Mouse (Mus musculus): ENCODE measurements at regions not wholly inside any gene's neighbourhood (a gene's known extent, or its start where the extent isn't known, plus 50 kb on each side); places are given as distances from the start of the nearest gene placed in this dataset.

DNA sequence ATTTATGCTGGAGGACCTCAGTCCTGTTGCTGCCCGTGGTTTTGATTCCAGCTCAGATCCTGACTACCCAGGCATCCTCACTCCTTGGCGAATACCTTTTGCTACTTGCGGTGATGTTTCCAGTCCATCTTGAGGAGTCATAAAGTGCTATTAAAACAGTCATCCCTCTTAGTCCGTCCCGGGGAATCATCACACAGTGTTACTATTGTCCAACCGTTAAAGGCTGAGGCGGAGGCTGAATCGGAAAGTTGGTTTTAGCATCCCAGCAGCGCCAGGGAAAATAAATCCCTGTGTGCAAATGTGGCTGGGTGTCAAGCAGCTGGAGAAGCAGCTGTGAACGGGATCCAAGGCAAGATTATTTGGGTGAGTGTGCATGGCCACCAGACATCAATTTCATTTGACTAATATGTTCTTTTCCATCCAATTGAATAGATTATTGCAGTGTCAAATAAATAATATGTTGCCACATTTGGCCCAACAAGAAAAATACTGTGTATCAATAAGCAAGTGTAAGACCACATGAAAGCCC is 2564.3 kb upstream of the Gm7489 start:
- Histone ChIP-seq H3K27me3 (ENCODE audit: control insufficient read depth, insufficient read depth, low read length) (no peaks in the 10 kb centered on the region), H3K4me1 (ENCODE audit: control insufficient read depth, insufficient read depth, insufficient read length, low read length) (no peaks in the 10 kb centered on the region), H3K4me3 (ENCODE audit: low read depth, low read length) (no peak overlapping the region), H3K36me3 (ENCODE audit: control insufficient read depth, insufficient read depth, low read length) (no peaks in the 10 kb centered on the region), H3K27ac (ENCODE audit: insufficient read depth, low read depth, low read length) (no peak overlapping the region)
- WGBS: 78% methylated on average over 10 of the region's 10 CpGs
- TF ChIP-seq CTCF (IDR thresholded peaks at IDR 0.05; ENCODE audit: extremely low read depth, insufficient read length, insufficient replicate concordance, low read depth, low read length) (no peak), POLR2A (IDR thresholded peaks at IDR 0.05; ENCODE audit: low read depth, low read length) (no peak)

DNA sequence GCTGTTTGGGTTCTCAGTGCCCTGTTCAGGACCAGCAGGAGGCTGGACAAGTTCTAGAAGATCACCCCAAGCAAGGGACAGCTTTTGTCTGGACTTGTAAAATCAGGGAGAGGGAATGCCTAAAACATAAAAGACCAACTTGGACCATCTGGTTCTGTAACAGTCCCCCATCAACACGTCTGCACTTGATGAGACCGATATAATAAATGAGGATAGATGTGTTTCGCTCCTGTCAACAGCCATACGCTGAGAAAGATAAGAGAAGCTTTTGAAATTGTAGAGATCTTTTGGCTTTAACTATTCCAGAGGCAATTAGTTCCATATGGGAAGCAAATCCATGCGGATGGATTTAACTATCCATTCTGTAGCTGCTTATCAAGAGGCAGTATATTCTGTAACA is 2561.4 kb upstream of the Gm7489 start:
- TF ChIP-seq CTCF (IDR thresholded peaks at IDR 0.05; ENCODE audit: extremely low read depth, insufficient read length, insufficient replicate concordance, low read depth, low read length) (no peak), POLR2A (IDR thresholded peaks at IDR 0.05; ENCODE audit: low read depth, low read length) (no peak)
- H3K4me3 ChIP-seq (ENCODE audit: low read depth, low read length): no peak overlapping the region
- H3K27me3 ChIP-seq (ENCODE audit: control insufficient read depth, insufficient read depth, low read length): no peaks in the 10 kb centered on the region
- no peak overlapping the region for H3K27ac ChIP-seq (ENCODE audit: insufficient read depth, low read depth, low read length)
- WGBS: 77% methylated on average over 5 of the region's 5 CpGs
- no peaks in the 10 kb centered on the region for H3K36me3 ChIP-seq (ENCODE audit: control insufficient read depth, insufficient read depth, low read length)
- no peaks in the 10 kb centered on the region for H3K4me1 ChIP-seq (ENCODE audit: control insufficient read depth, insufficient read depth, insufficient read length, low read length)

DNA sequence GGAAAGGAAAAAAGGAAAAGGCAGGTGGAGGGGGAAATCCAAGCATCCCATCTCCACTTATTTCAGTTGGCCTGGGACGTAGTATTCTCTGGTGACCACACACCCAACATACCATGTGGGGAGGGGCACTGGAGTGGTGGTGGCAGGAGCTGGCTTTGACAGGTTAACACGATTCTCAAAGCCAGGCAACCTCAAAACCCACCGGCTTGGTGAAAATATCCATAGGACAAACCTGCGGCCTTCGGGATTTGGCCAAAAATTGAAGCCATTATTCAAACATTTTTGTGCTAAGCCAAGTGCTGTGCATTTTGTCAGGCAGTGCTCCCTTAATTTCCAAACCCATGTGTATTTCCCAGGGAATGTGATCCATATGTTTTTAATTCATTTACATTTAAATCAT is 2560.5 kb upstream of the Gm7489 start:
- H3K4me1 ChIP-seq (ENCODE audit: control insufficient read depth, insufficient read depth, insufficient read length, low read length): no peaks in the 10 kb centered on the region
- no peak overlapping the region for H3K27ac ChIP-seq (ENCODE audit: insufficient read depth, low read depth, low read length)
- no peak for TF ChIP-seq CTCF (IDR thresholded peaks at IDR 0.05; ENCODE audit: extremely low read depth, insufficient read length, insufficient replicate concordance, low read depth, low read length)
- TF ChIP-seq POLR2A (IDR thresholded peaks at IDR 0.05; ENCODE audit: low read depth, low read length): no peak
- H3K4me3 ChIP-seq (ENCODE audit: low read depth, low read length): no peak overlapping the region
- no peaks in the 10 kb centered on the region for H3K36me3 ChIP-seq (ENCODE audit: control insufficient read depth, insufficient read depth, low read length)
- H3K27me3 ChIP-seq (ENCODE audit: control insufficient read depth, insufficient read depth, low read length): no peaks in the 10 kb centered on the region
- WGBS: 78% methylated on average over 5 of the region's 5 CpGs

DNA sequence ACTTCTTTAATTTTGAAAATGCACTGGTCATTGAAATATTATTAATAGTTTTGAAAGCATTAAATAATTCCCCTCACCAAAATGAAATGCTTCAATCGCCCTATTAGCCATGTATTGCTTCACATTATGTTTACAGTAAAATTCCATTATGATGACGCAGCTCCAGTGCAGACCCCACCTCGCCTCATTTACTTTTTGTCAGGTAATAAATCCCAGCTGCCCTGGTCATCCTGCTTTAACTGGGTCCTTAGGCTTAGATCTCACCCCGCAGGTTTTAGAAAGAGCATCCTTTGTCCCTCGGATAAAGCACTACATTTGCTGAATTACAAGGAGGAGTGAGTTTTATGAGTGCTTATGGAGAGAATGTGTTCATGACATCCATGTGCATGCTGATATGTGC is 2557.0 kb upstream of the Gm7489 start:
- H3K4me3 ChIP-seq (ENCODE audit: low read depth, low read length): no peak overlapping the region
- WGBS: 65% methylated on average over 5 of the region's 5 CpGs
- TF ChIP-seq POLR2A (IDR thresholded peaks at IDR 0.05; ENCODE audit: low read depth, low read length) (no peak), CTCF (IDR thresholded peaks at IDR 0.05; ENCODE audit: extremely low read depth, insufficient read length, insufficient replicate concordance, low read depth, low read length) (no peak)
- H3K36me3 ChIP-seq (ENCODE audit: control insufficient read depth, insufficient read depth, low read length): no peaks in the 10 kb centered on the region
- H3K4me1 ChIP-seq (ENCODE audit: control insufficient read depth, insufficient read depth, insufficient read length, low read length): no peaks in the 10 kb centered on the region
- no peak overlapping the region for H3K27ac ChIP-seq (ENCODE audit: insufficient read depth, low read depth, low read length)
- H3K27me3 ChIP-seq (ENCODE audit: control insufficient read depth, insufficient read depth, low read length): no peaks in the 10 kb centered on the region

DNA sequence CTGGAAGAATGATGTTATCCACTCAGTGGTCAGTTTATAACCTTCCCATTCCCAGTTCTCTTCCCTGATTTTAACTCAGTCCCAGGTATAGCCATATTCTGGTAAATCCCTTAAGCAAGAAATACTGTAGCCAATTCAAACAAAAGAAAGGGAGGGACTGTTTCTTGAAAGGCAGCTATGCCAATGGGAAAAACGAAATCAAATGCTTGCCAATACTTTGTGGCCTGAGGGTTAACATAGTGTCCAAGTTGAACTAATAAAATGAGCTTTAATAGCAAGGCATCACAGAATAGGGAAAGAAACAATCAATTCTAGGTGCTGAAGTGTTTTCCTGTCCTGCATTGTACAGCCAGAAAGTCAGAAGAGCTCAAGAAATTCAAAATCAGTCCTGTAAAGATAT is 2548.3 kb upstream of the Gm7489 start:
- Histone ChIP-seq H3K36me3 (ENCODE audit: control insufficient read depth, insufficient read depth, low read length) (no peaks in the 10 kb centered on the region), H3K4me3 (ENCODE audit: low read depth, low read length) (no peak overlapping the region), H3K27me3 (ENCODE audit: control insufficient read depth, insufficient read depth, low read length) (no peaks in the 10 kb centered on the region), H3K4me1 (ENCODE audit: control insufficient read depth, insufficient read depth, insufficient read length, low read length) (no peaks in the 10 kb centered on the region), H3K27ac (ENCODE audit: insufficient read depth, low read depth, low read length) (no peak overlapping the region)
- TF ChIP-seq POLR2A (IDR thresholded peaks at IDR 0.05; ENCODE audit: low read depth, low read length) (no peak), CTCF (IDR thresholded peaks at IDR 0.05; ENCODE audit: extremely low read depth, insufficient read length, insufficient replicate concordance, low read depth, low read length) (no peak)
- WGBS: 49% methylated on average over 1 of the region's 1 CpGs

DNA sequence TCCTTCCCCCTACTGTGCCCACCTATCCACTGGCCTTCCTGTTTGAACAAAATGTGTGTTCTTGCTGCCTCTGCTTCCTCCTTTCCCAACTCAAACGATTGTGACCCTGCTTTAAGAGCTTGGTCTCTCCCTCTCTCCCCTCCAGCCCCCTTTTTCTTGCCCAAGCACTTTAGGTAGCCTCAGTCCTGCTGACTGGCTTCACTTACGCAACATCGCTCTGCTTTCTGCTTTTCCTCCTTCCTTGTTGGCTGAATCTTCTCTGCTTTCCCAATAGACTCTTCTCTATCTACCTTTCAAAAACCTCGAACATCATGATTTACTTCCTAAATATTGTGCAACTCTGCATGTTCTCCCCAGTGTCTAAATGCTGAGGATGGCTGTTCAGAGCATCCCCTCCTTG is 2538.4 kb upstream of the Gm7489 start:
- Histone ChIP-seq H3K27me3 (ENCODE audit: control insufficient read depth, insufficient read depth, low read length) (no peaks in the 10 kb centered on the region), H3K36me3 (ENCODE audit: control insufficient read depth, insufficient read depth, low read length) (no peaks in the 10 kb centered on the region), H3K4me3 (ENCODE audit: low read depth, low read length) (no peak overlapping the region), H3K4me1 (ENCODE audit: control insufficient read depth, insufficient read depth, insufficient read length, low read length) (no peaks in the 10 kb centered on the region), H3K27ac (ENCODE audit: insufficient read depth, low read depth, low read length) (no peak overlapping the region)
- WGBS: 61% methylated on average over 4 of the region's 4 CpGs
- TF ChIP-seq CTCF (IDR thresholded peaks at IDR 0.05; ENCODE audit: extremely low read depth, insufficient read length, insufficient replicate concordance, low read depth, low read length) (no peak), POLR2A (IDR thresholded peaks at IDR 0.05; ENCODE audit: low read depth, low read length) (no peak)

DNA sequence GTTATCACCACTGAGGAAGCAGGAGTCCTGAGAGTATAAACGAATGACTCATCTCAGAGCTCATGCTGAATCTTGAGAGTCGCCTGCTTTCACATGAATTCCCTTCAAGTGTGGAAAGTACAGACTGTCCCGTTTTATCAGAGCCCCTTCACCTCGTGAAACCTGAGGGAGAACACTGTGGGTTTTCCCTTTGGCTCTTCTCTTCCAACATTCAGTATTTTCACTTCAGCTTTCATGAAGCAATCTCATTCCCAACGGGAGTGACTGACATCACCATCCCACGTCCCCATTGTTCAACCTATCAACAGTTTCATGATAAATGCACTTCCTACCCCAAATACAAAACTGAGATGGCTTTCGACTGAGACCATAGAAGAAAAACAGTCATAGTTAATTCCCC is 2521.3 kb upstream of the Gm7489 start:
- H3K36me3 ChIP-seq (ENCODE audit: control insufficient read depth, insufficient read depth, low read length): no peaks in the 10 kb centered on the region
- no peak overlapping the region for H3K4me3 ChIP-seq (ENCODE audit: low read depth, low read length)
- H3K27me3 ChIP-seq (ENCODE audit: control insufficient read depth, insufficient read depth, low read length): no peaks in the 10 kb centered on the region
- H3K4me1 ChIP-seq (ENCODE audit: control insufficient read depth, insufficient read depth, insufficient read length, low read length): no peaks in the 10 kb centered on the region
- no peak overlapping the region for H3K27ac ChIP-seq (ENCODE audit: insufficient read depth, low read depth, low read length)
- no peak for TF ChIP-seq CTCF (IDR thresholded peaks at IDR 0.05; ENCODE audit: extremely low read depth, insufficient read length, insufficient replicate concordance, low read depth, low read length)
- no peak for TF ChIP-seq POLR2A (IDR thresholded peaks at IDR 0.05; ENCODE audit: low read depth, low read length)
- 57% methylated on average over 7 of the region's 7 CpGs for WGBS

DNA sequence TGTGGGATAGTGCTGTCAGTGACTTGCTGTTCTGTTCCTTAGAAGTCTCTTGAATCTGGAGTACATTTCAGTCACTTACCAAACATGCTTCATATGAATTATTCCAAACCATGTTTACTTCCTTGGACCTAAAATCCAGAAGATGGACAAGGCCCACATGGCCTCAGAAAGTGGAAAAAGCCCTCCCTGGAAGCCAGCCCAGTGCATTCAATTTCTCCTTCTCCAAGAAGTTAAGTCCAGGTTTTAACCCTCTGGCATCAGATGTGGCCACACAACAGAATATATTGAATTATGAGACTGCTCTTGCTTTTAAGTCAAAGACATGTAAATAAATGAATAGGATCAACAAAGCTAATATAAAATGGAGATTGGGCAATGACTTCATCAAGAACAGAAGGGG is 2513.5 kb upstream of the Gm7489 start:
- no peak overlapping the region for H3K4me3 ChIP-seq (ENCODE audit: low read depth, low read length)

More for the DNA sequence above, 2513.5 kb upstream of the Gm7489 start:
- no peaks in the 10 kb centered on the region for H3K36me3 ChIP-seq (ENCODE audit: control insufficient read depth, insufficient read depth, low read length)
- H3K27ac ChIP-seq (ENCODE audit: insufficient read depth, low read depth, low read length): no peak overlapping the region
- H3K4me1 ChIP-seq (ENCODE audit: control insufficient read depth, insufficient read depth, insufficient read length, low read length): no peaks in the 10 kb centered on the region
- H3K27me3 ChIP-seq (ENCODE audit: control insufficient read depth, insufficient read depth, low read length): no peaks in the 10 kb centered on the region
- TF ChIP-seq POLR2A (IDR thresholded peaks at IDR 0.05; ENCODE audit: low read depth, low read length): no peak
- TF ChIP-seq CTCF (IDR thresholded peaks at IDR 0.05; ENCODE audit: extremely low read depth, insufficient read length, insufficient replicate concordance, low read depth, low read length): no peak

Data from small intestine, adult 2 months (tissue).